Mouse (Mus musculus): ENCODE data around the gene Trim26.

- TF ChIP-seq CTCF (IDR thresholded peaks at IDR 0.05; ENCODE audit: control insufficient read depth, insufficient read depth, low read length) (no peak), POLR2A (IDR thresholded peaks at IDR 0.05; ENCODE audit: borderline replicate concordance, control insufficient read depth, low read depth, low read length) (no peak)
Measured at GRCm38 (mm10) chr17:36890073-36890903, 53.4 kb downstream of the Trim26 start, which contains the start of gene Trim40.
